Mouse (Mus musculus): Measurements from ENCODE around the gene Itk. TPM values are rescaled to one million over a fixed set of nuclear protein-coding genes. Genes with fewer than 3 reads are reported as not detected.

Gene Itk
- polyA plus RNA-seq, 1 experiment from 2014 or later = 0.09 TPM

- ATAC-seq (ENCODE audit: low read depth) = no peak
Measured at GRCm38 (mm10) chr11:46358369-46358768, 30.9 kb downstream of the Itk start.

GRCm38 (mm10) chr11:46349681-46350410 is 39.5 kb downstream of the Itk start:
- H3K4me2 ChIP-seq (ENCODE audit: low read depth, low read length) = no peak overlapping the region
- H3K9ac ChIP-seq (ENCODE audit: low read depth, low read length) = no peak overlapping the region
- no peak overlapping the region for H3K4me3 ChIP-seq (ENCODE audit: low read depth, low read length)
- H3K27me3 ChIP-seq (ENCODE audit: control insufficient read depth, insufficient read depth, low read depth, low read length) = no peaks in the 10 kb centered on the region
- ATAC-seq (ENCODE audit: low read depth) = no peak
- H3K36me3 ChIP-seq (ENCODE audit: control insufficient read depth, insufficient read depth) = no peaks in the 10 kb centered on the region
- H3K4me1 ChIP-seq (ENCODE audit: control insufficient read depth, low read depth, low read length) = no peaks in the 10 kb centered on the region
- no peaks in the 10 kb centered on the region for H3K9me3 ChIP-seq (replicated peaks; ENCODE audit: control insufficient read depth, low read length)
- H3K27ac ChIP-seq (ENCODE audit: low read length) = no peak overlapping the region
- 56% methylated on average over 2 of the region's 2 CpGs for WGBS (ENCODE audit: insufficient replicate concordance)

More at GRCm38 (mm10) chr11:46358369-46358768, 30.9 kb downstream of the Itk start:
- no peaks in the 10 kb centered on the region for H3K4me1 ChIP-seq (ENCODE audit: control insufficient read depth, low read depth, low read length)
- no peaks in the 10 kb centered on the region for H3K36me3 ChIP-seq (ENCODE audit: control insufficient read depth, insufficient read depth)
- no peaks in the 10 kb centered on the region for H3K27me3 ChIP-seq (ENCODE audit: control insufficient read depth, insufficient read depth, low read depth, low read length)
- H3K9me3 ChIP-seq (replicated peaks; ENCODE audit: control insufficient read depth, low read length) = no peaks in the 10 kb centered on the region
- 35% methylated on average over 1 of the region's 1 CpGs for WGBS (ENCODE audit: insufficient replicate concordance)
- no peak overlapping the region for H3K27ac ChIP-seq (ENCODE audit: low read length)
- no peak overlapping the region for H3K4me3 ChIP-seq (ENCODE audit: low read depth, low read length)
- no peak overlapping the region for H3K4me2 ChIP-seq (ENCODE audit: low read depth, low read length)
- H3K9ac ChIP-seq (ENCODE audit: low read depth, low read length) = no peak overlapping the region

- H3K27ac ChIP-seq (ENCODE audit: low read length) = no peak overlapping the region
- no peaks in the 10 kb centered on the region for H3K4me1 ChIP-seq (ENCODE audit: control insufficient read depth, low read depth, low read length)
- H3K9me3 ChIP-seq (replicated peaks; ENCODE audit: control insufficient read depth, low read length) = no peaks in the 10 kb centered on the region
- WGBS (ENCODE audit: insufficient replicate concordance) = 38% methylated on average over 3 of the region's 3 CpGs
- H3K9ac ChIP-seq (ENCODE audit: low read depth, low read length) = no peak overlapping the region
- H3K4me2 ChIP-seq (ENCODE audit: low read depth, low read length) = no peak overlapping the region
- no peak for ATAC-seq (ENCODE audit: low read depth)
- no peak overlapping the region for H3K4me3 ChIP-seq (ENCODE audit: low read depth, low read length)
- H3K27me3 ChIP-seq (ENCODE audit: control insufficient read depth, insufficient read depth, low read depth, low read length) = no peaks in the 10 kb centered on the region
- no peaks in the 10 kb centered on the region for H3K36me3 ChIP-seq (ENCODE audit: control insufficient read depth, insufficient read depth)
Measured at GRCm38 (mm10) chr11:46348416-46348815, 40.9 kb downstream of the Itk start.

GRCm38 (mm10) chr11:46347756-46348155 is 41.6 kb downstream of the Itk start:
- no peaks in the 10 kb centered on the region for H3K9me3 ChIP-seq (replicated peaks; ENCODE audit: control insufficient read depth, low read length)
- WGBS (ENCODE audit: insufficient replicate concordance) = 61% methylated on average over 5 of the region's 5 CpGs
- ATAC-seq (ENCODE audit: low read depth) = no peak
- no peaks in the 10 kb centered on the region for H3K36me3 ChIP-seq (ENCODE audit: control insufficient read depth, insufficient read depth)
- no peak overlapping the region for H3K9ac ChIP-seq (ENCODE audit: low read depth, low read length)
- H3K27ac ChIP-seq (ENCODE audit: low read length) = no peak overlapping the region
- H3K27me3 ChIP-seq (ENCODE audit: control insufficient read depth, insufficient read depth, low read depth, low read length) = no peaks in the 10 kb centered on the region
- H3K4me2 ChIP-seq (ENCODE audit: low read depth, low read length) = no peak overlapping the region
- no peak overlapping the region for H3K4me3 ChIP-seq (ENCODE audit: low read depth, low read length)
- H3K4me1 ChIP-seq (ENCODE audit: control insufficient read depth, low read depth, low read length) = no peaks in the 10 kb centered on the region

- H3K9me3 ChIP-seq (replicated peaks; ENCODE audit: control insufficient read depth, low read length) = no peaks in the 10 kb centered on the region
- no peak overlapping the region for H3K4me3 ChIP-seq (ENCODE audit: low read depth, low read length)
- H3K27me3 ChIP-seq (ENCODE audit: control insufficient read depth, insufficient read depth, low read depth, low read length) = no peaks in the 10 kb centered on the region
- H3K4me2 ChIP-seq (ENCODE audit: low read depth, low read length) = no peak overlapping the region
- WGBS (ENCODE audit: insufficient replicate concordance) = 13% methylated on average over 5 of the region's 5 CpGs
- no peak overlapping the region for H3K27ac ChIP-seq (ENCODE audit: low read length)
- H3K4me1 ChIP-seq (ENCODE audit: control insufficient read depth, low read depth, low read length) = no peaks in the 10 kb centered on the region
- H3K9ac ChIP-seq (ENCODE audit: low read depth, low read length) = no peak overlapping the region
- no peaks in the 10 kb centered on the region for H3K36me3 ChIP-seq (ENCODE audit: control insufficient read depth, insufficient read depth)
- 0 out of 2 replicates have a peak, but pooled peaks have one; percentile 35 for ATAC-seq (ENCODE audit: low read depth)
Measured at GRCm38 (mm10) chr11:46343886-46344546, 45.3 kb downstream of the Itk start.

- H3K4me3 ChIP-seq (ENCODE audit: low read depth, low read length) = no peak overlapping the region
- no peaks in the 10 kb centered on the region for H3K9me3 ChIP-seq (replicated peaks; ENCODE audit: control insufficient read depth, low read length)
- H3K4me1 ChIP-seq (ENCODE audit: control insufficient read depth, low read depth, low read length) = no peaks in the 10 kb centered on the region
- 68% methylated on average over 4 of the region's 4 CpGs for WGBS (ENCODE audit: insufficient replicate concordance)
- H3K4me2 ChIP-seq (ENCODE audit: low read depth, low read length) = no peak overlapping the region
- H3K36me3 ChIP-seq (ENCODE audit: control insufficient read depth, insufficient read depth) = no peaks in the 10 kb centered on the region
- no peak for ATAC-seq (ENCODE audit: low read depth)
- no peaks in the 10 kb centered on the region for H3K27me3 ChIP-seq (ENCODE audit: control insufficient read depth, insufficient read depth, low read depth, low read length)
- no peak overlapping the region for H3K9ac ChIP-seq (ENCODE audit: low read depth, low read length)
- no peak overlapping the region for H3K27ac ChIP-seq (ENCODE audit: low read length)
Measured at GRCm38 (mm10) chr11:46341960-46342359, 47.4 kb downstream of the Itk start.

GRCm38 (mm10) chr11:46336020-46336419 is 53.3 kb downstream of the Itk start:
- Histone ChIP-seq H3K27ac (ENCODE audit: low read length) (no peak overlapping the region), H3K4me2 (ENCODE audit: low read depth, low read length) (no peak overlapping the region), H3K9me3 (replicated peaks; ENCODE audit: control insufficient read depth, low read length) (no peaks in the 10 kb centered on the region), H3K9ac (ENCODE audit: low read depth, low read length) (no peak overlapping the region), H3K27me3 (ENCODE audit: control insufficient read depth, insufficient read depth, low read depth, low read length) (no peaks in the 10 kb centered on the region), H3K4me3 (ENCODE audit: low read depth, low read length) (no peak overlapping the region), H3K4me1 (ENCODE audit: control insufficient read depth, low read depth, low read length) (no peaks in the 10 kb centered on the region), H3K36me3 (ENCODE audit: control insufficient read depth, insufficient read depth) (no peaks in the 10 kb centered on the region)
- 54% methylated on average over 5 of the region's 5 CpGs for WGBS (ENCODE audit: insufficient replicate concordance)
- no peak for ATAC-seq (ENCODE audit: low read depth)

- ATAC-seq (ENCODE audit: low read depth) = no peak
- WGBS (ENCODE audit: insufficient replicate concordance) = 76% methylated on average over 8 of the region's 8 CpGs
- Histone ChIP-seq H3K27me3 (ENCODE audit: control insufficient read depth, insufficient read depth, low read depth, low read length) (no peaks in the 10 kb centered on the region), H3K9me3 (replicated peaks; ENCODE audit: control insufficient read depth, low read length) (no peaks in the 10 kb centered on the region), H3K4me2 (ENCODE audit: low read depth, low read length) (no peak overlapping the region), H3K36me3 (ENCODE audit: control insufficient read depth, insufficient read depth) (no peaks in the 10 kb centered on the region), H3K4me3 (ENCODE audit: low read depth, low read length) (no peak overlapping the region), H3K27ac (ENCODE audit: low read length) (no peak overlapping the region), H3K4me1 (ENCODE audit: control insufficient read depth, low read depth, low read length) (no peaks in the 10 kb centered on the region), H3K9ac (ENCODE audit: low read depth, low read length) (no peak overlapping the region)
Measured at GRCm38 (mm10) chr11:46332217-46332616, 57.1 kb downstream of the Itk start.

GRCm38 (mm10) chr11:46326271-46327015 is 62.9 kb downstream of the Itk start:
- Histone ChIP-seq H3K27ac (ENCODE audit: low read length) (no peak overlapping the region; the same call in 1 of the 2 replicates), H3K4me1 (ENCODE audit: control insufficient read depth, low read depth, low read length) (no peaks in the 10 kb centered on the region), H3K27me3 (ENCODE audit: control insufficient read depth, insufficient read depth, low read depth, low read length) (no peaks in the 10 kb centered on the region), H3K9ac (ENCODE audit: low read depth, low read length) (no peak overlapping the region), H3K4me2 (ENCODE audit: low read depth, low read length) (no peak overlapping the region), H3K9me3 (replicated peaks; ENCODE audit: control insufficient read depth, low read length) (no peaks in the 10 kb centered on the region), H3K4me3 (ENCODE audit: low read depth, low read length) (no peak overlapping the region), H3K36me3 (ENCODE audit: control insufficient read depth, insufficient read depth) (no peaks in the 10 kb centered on the region)
- ATAC-seq (ENCODE audit: low read depth) = no peak
- 60% methylated on average over 16 of the region's 16 CpGs for WGBS (ENCODE audit: insufficient replicate concordance)
